Mouse (Mus musculus): ENCODE data around the gene Olfr273.

DNA sequence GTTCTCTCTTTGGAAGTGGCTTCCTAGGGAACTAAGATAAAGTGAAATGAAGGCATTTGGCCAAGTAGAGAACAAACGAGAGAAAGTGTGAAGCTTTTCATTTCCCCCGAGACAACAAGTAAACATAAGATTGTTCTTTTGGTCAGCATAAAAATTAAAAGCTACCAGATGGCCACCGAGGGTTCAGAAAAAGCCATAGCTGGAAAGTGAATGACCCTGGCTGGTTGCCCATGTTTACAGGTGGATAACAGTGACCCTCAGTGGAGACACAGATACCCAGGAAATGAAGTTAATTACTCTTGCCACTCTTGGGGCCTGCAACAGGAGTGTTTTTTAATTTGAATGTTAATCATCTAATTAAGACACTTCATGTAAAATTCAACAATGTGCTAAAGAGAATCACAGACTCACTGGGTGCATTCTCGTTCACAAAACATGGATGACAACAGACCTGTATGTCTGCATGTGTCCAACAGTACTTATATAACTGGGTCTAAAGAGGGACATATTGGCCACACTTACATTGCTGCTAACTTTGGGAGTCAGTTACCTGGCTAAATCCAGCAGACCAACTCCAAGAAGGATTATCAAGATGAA is 9.9 kb downstream of the Olfr273 start:
- TF ChIP-seq CTCF (IDR thresholded peaks at IDR 0.05; ENCODE audit: low read depth) (no peak), EP300 (IDR thresholded peaks at IDR 0.05; ENCODE audit: low read depth) (no peak)

Measured in liver, postnatal 0 days (tissue).